Comparison of ENCODE assay signal across 10 mouse cellular contexts in genomic region chr7:46397732-46398333, GRCm38 (mm10). TPM values are rescaled to one million over a fixed set of nuclear protein-coding genes. Genes with fewer than 3 reads are reported as not detected.
DNase-seq lines count a peak whose midpoint lies in the region; ATAC-seq and TF ChIP-seq lines count a peak whose summit lies in the region.
"Had no signal": no experiment of that assay in that cellular context is flagged by ENCODE, and none has a peak within 500 bp of the region (broad histone marks: within the 10 kb centered on the region; RNA-seq: fewer than 3 reads in every experiment).

No protein-coding gene starts in this region.

- no peak overlapping the region for H3K9ac ChIP-seq in limb, embryonic 12.5 days (replicated peaks)
- H3K9ac ChIP-seq in forebrain, postnatal 0 days, result peak overlapping the region; percentile 86
- H3K9ac ChIP-seq in midbrain, postnatal 0 days (replicated peaks; ENCODE audit: low read length, poor library complexity, severe bottlenecking), result peak overlapping the region; percentile 92
- H3K9ac ChIP-seq: liver, embryonic 14.5 days had no signal

- WGBS in limb, embryonic 12.5 days, result 12% methylated on average over 70 of the region's 70 CpGs
- WGBS in limb, embryonic 10.5 days, result 13% methylated on average over 70 of the region's 70 CpGs
- WGBS in forebrain, postnatal 0 days, result 10% methylated on average over 70 of the region's 70 CpGs
- WGBS in midbrain, postnatal 0 days, result 11% methylated on average over 70 of the region's 70 CpGs

- peaks cover 96% of the 10 kb centered on the region for H3K27me3 ChIP-seq in limb, embryonic 12.5 days
- peaks cover 95% of the 10 kb centered on the region for H3K27me3 ChIP-seq in limb, embryonic 10.5 days (ENCODE audit: low read depth, poor library complexity, severe bottlenecking)
- no peaks in the 10 kb centered on the region for H3K27me3 ChIP-seq in forebrain, postnatal 0 days (ENCODE audit: insufficient read depth, low read length)
- H3K27me3 ChIP-seq in midbrain, postnatal 0 days (ENCODE audit: insufficient read depth, low read length), result peaks cover 7% of the 10 kb centered on the region

- no peaks in the 10 kb centered on the region for H3K36me3 ChIP-seq in limb, embryonic 12.5 days
- no peaks in the 10 kb centered on the region for H3K36me3 ChIP-seq in limb, embryonic 10.5 days
- H3K36me3 ChIP-seq in forebrain, postnatal 0 days (ENCODE audit: insufficient read depth), result peaks cover 3% of the 10 kb centered on the region; the same call in 1 of the 2 replicates
- no peaks in the 10 kb centered on the region for H3K36me3 ChIP-seq in midbrain, postnatal 0 days (ENCODE audit: insufficient read depth, low read length)

- no peak for DNase-seq in limb, embryonic 10.5 days (ENCODE audit: low spot score)
- DNase-seq in cerebellum, postnatal 14 days, result peak; percentile 61 to 63
- no peak for DNase-seq in forebrain, postnatal 0 days
- no peak for DNase-seq in midbrain, postnatal 0 days (ENCODE audit: low spot score)
- no peak for DNase-seq in thymus, postnatal 0 days (ENCODE audit: low spot score)
- DNase-seq in adrenal gland, postnatal 4 days (ENCODE audit: low spot score in 2 of 2), result no peak
- DNase-seq: kidney, adult 2 months had no signal

- H3K4me1 ChIP-seq in limb, embryonic 12.5 days (replicated peaks), result peaks cover 16% of the 10 kb centered on the region
- H3K4me1 ChIP-seq in limb, embryonic 10.5 days, result peaks cover 26% of the 10 kb centered on the region
- peaks cover 21% of the 10 kb centered on the region for H3K4me1 ChIP-seq in forebrain, postnatal 0 days (ENCODE audit: insufficient read depth)
- H3K4me1 ChIP-seq in midbrain, postnatal 0 days (ENCODE audit: insufficient read depth, low read length), result peaks cover 25% of the 10 kb centered on the region

- H3K4me2 ChIP-seq in limb, embryonic 12.5 days, result peak overlapping the region; percentile 96; the same call in 1 of the 2 replicates
- H3K4me2 ChIP-seq in forebrain, postnatal 0 days (ENCODE audit: low read depth), result peak overlapping the region; percentile 73
- peak overlapping the region; percentile 70 for H3K4me2 ChIP-seq in midbrain, postnatal 0 days (ENCODE audit: low read depth, low read length, poor library complexity, severe bottlenecking)

- no peak for TF ChIP-seq CTCF in forebrain, postnatal 0 days (IDR thresholded peaks at IDR 0.05; ENCODE audit: low read depth)
- no peak for TF ChIP-seq CTCF in midbrain, postnatal 0 days (IDR thresholded peaks at IDR 0.05)

- no peaks in the 10 kb centered on the region for H3K9me3 ChIP-seq in limb, embryonic 12.5 days
- H3K9me3 ChIP-seq in limb, embryonic 10.5 days (replicated peaks), result no peaks in the 10 kb centered on the region
- H3K9me3 ChIP-seq in forebrain, postnatal 0 days (ENCODE audit: low read length), result no peaks in the 10 kb centered on the region
- H3K9me3 ChIP-seq in midbrain, postnatal 0 days (ENCODE audit: low read length), result no peaks in the 10 kb centered on the region

- no peak overlapping the region for H3K27ac ChIP-seq in limb, embryonic 12.5 days
- H3K27ac ChIP-seq in limb, embryonic 10.5 days, result no peak overlapping the region
- peak overlapping the region; percentile 85; the same call in 1 of the 2 replicates for H3K27ac ChIP-seq in forebrain, postnatal 0 days (ENCODE audit: low read depth, low read length)
- H3K27ac ChIP-seq in midbrain, postnatal 0 days (ENCODE audit: low read depth, low read length), result no peak overlapping the region
- H3K27ac ChIP-seq: liver, embryonic 14.5 days had no signal

- H3K4me3 ChIP-seq in limb, embryonic 12.5 days (replicated peaks), result peak overlapping the region; percentile 53
- H3K4me3 ChIP-seq in limb, embryonic 10.5 days, result no peak overlapping the region
- peak overlapping the region; percentile 88 for H3K4me3 ChIP-seq in forebrain, postnatal 0 days (ENCODE audit: low read depth, low read length)
- H3K4me3 ChIP-seq in midbrain, postnatal 0 days (ENCODE audit: low read depth, low read length), result peak overlapping the region; percentile 64

- no peak for ATAC-seq in limb, embryonic 12.5 days (ENCODE audit: insufficient number of reproducible peaks, insufficient read depth, low FRiP score, low TSS enrichment, low read depth)
- no peak for ATAC-seq in forebrain, postnatal 0 days
- no peak for ATAC-seq in midbrain, postnatal 0 days (ENCODE audit: low FRiP score)
- ATAC-seq in monocyte, adult 5-6 weeks (replicated peaks; ENCODE audit: insufficient number of reproducible peaks, low FRiP score, low TSS enrichment, poor library complexity, severe bottlenecking), result no peak

RNA-seq across cellular contexts. Expression of gene Kcnc1, which starts 1.5 kb away (rescaled TPM):
- 0.03 and 0.14 TPM in 2 replicates for polyA plus RNA-seq in limb, embryonic 12.5 days (2016; fragmentation: Nextera tagmentation; extraction: Ambion mirVana)
- polyA plus RNA-seq in limb, embryonic 10.5 days (2016; fragmentation: Nextera tagmentation; extraction: Ambion mirVana), result 0.03 TPM in 1 of 2 replicates, not detected in the other
- total RNA-seq in forebrain, postnatal 0 days (2014; rRNA removed), result 19.2 and 23.3 TPM in 2 replicates
- polyA plus RNA-seq in forebrain, postnatal 0 days (2015; fragmentation: Nextera tagmentation; extraction: Ambion mirVana), result 9.3 and 22.8 TPM in 2 replicates
- 43.8 and 44.9 TPM in 2 replicates for total RNA-seq in midbrain, postnatal 0 days (2014; rRNA removed)
- polyA plus RNA-seq in midbrain, postnatal 0 days (2015; fragmentation: Nextera tagmentation; extraction: Ambion mirVana), result 24.0 and 26.5 TPM in 2 replicates
- 0.11 to 0.19 TPM in 2 of 3 replicates, not detected in the other for total RNA-seq in monocyte, adult 5-6 weeks (2017)
- 0.09 and 0.27 TPM in 2 replicates for polyA plus RNA-seq in thymus, postnatal 0 days (2015; fragmentation: Nextera tagmentation; extraction: Ambion mirVana)
- total RNA-seq in adrenal gland, postnatal 4 days (2021), result 1 to 10 TPM; 1.0 to 3.0 TPM

RNA-seq across cellular contexts. Expression of gene Myod1, which starts 21.6 kb away (rescaled TPM):
- polyA plus RNA-seq in limb, embryonic 12.5 days (2016; fragmentation: Nextera tagmentation; extraction: Ambion mirVana), result 48.4 and 52.3 TPM in 2 replicates
- 1.3 and 13.8 TPM in 2 replicates for polyA plus RNA-seq in limb, embryonic 10.5 days (2016; fragmentation: Nextera tagmentation; extraction: Ambion mirVana)
- total RNA-seq in forebrain, postnatal 0 days (2014; rRNA removed), result not detected in 2 replicates
- polyA plus RNA-seq in forebrain, postnatal 0 days (2015; fragmentation: Nextera tagmentation; extraction: Ambion mirVana), result 0.19 TPM in 1 of 2 replicates, not detected in the other
- total RNA-seq in midbrain, postnatal 0 days (2014; rRNA removed), result 2.8 TPM in 1 of 2 replicates, not detected in the other
- 0.11 and 0.52 TPM in 2 replicates for polyA plus RNA-seq in midbrain, postnatal 0 days (2015; fragmentation: Nextera tagmentation; extraction: Ambion mirVana)
- not detected in 3 replicates for total RNA-seq in monocyte, adult 5-6 weeks (2017)
- 0.21 and 0.23 TPM in 2 replicates for polyA plus RNA-seq in thymus, postnatal 0 days (2015; fragmentation: Nextera tagmentation; extraction: Ambion mirVana)
- total RNA-seq in adrenal gland, postnatal 4 days (2021), result 1 to 10 TPM in 1 of 2 experiments, under 1 TPM in 1; 0.48 to 1.6 TPM

Comparison
In these comparisons a context has a peak if more than half of its experiments do, and no peak if none do; other contexts are left out.
1. DNase-seq: peak in cerebellum, postnatal 14 days (2 of 2); none in limb, embryonic 10.5 days (single experiment), forebrain, postnatal 0 days (single experiment), midbrain, postnatal 0 days (single experiment), thymus, postnatal 0 days (single experiment) and adrenal gland, postnatal 4 days (0 of 2).
2. Peak in every context shown above with its lines, with median percentiles within 50 percentile points of each other: H3K4me2 ChIP-seq.